Mouse (Mus musculus) E14TG2a.4 (cell line): ENCODE results near the gene Setd1b.

Source experiments
- H3K27me3 ChIP-seq: 2 replicates; pipeline ENCODE4 v1.6.1; 2014; ENCODE audit warnings: low read length, control low read depth; ENCODE audit not compliant: insufficient read depth
- H3K36me3 ChIP-seq: 2 replicates; pipeline ENCODE4 v1.6.1; 2014; ENCODE audit warnings: low read length, control low read depth; ENCODE audit not compliant: insufficient read depth
- H3K4me1 ChIP-seq: replicated peaks from 2 replicates; pipeline ENCODE4 v1.6.1; 2014; ENCODE audit warnings: low read depth, low read length, control low read depth
- H3K4me3 ChIP-seq: replicated peaks from 2 replicates; pipeline ENCODE4 v1.5.1; 2014; ENCODE audit warnings: mild to moderate bottlenecking, low read length
- H3K9me3 ChIP-seq: 2 replicates; pipeline ENCODE4 v1.6.1; 2014; ENCODE audit warnings: low read length, control low read depth
- CTCF ChIP-seq: conservative IDR thresholded peaks from 2 replicates; pipeline ENCODE4 v1.5.1; 2014; ENCODE audit warnings: low read length
- NANOG ChIP-seq: IDR thresholded peaks from 2 replicates; pipeline ENCODE4 v1.6.1; 2014; ENCODE audit warnings: borderline replicate concordance, low read length, mixed read lengths
- POU5F1 ChIP-seq: IDR thresholded peaks from 2 replicates; pipeline ENCODE4 v1.6.1; 2014; ENCODE audit warnings: low read length, borderline replicate concordance

The Setd1b gene

GRCm38 (mm10) chr5:123180390-123180789, 38.4 kb downstream of the Setd1b start:
- TF ChIP-seq POU5F1: no peak
- no peak for TF ChIP-seq CTCF
- TF ChIP-seq NANOG: no peak
- no peaks in the 10 kb centered on the region for H3K36me3 ChIP-seq
- H3K4me1 ChIP-seq: peaks cover 20% of the 10 kb centered on the region
- H3K9me3 ChIP-seq: peaks cover 5% of the 10 kb centered on the region; the same call in 1 of the 2 replicates
- H3K27me3 ChIP-seq: peaks cover 78% of the 10 kb centered on the region
- H3K4me3 ChIP-seq: no peak overlapping the region

- peaks cover 73% of the 10 kb centered on the region for H3K27me3 ChIP-seq
- no peak for TF ChIP-seq NANOG
- H3K4me3 ChIP-seq: no peak overlapping the region
- H3K4me1 ChIP-seq: peaks cover 13% of the 10 kb centered on the region
- H3K9me3 ChIP-seq: peaks cover 5% of the 10 kb centered on the region; the same call in 1 of the 2 replicates
- H3K36me3 ChIP-seq: no peaks in the 10 kb centered on the region
Measured at GRCm38 (mm10) chr5:123181536-123181935, 39.5 kb downstream of the Setd1b start.

GRCm38 (mm10) chr5:123182651-123183050, 40.7 kb downstream of the Setd1b start, which contains the start of gene Hpd:
Gene Hpd (minus strand): TSS chr5:123182727.
- Histone ChIP-seq H3K36me3 (no peaks in the 10 kb centered on the region), H3K9me3 (peaks cover 5% of the 10 kb centered on the region; the same call in 1 of the 2 replicates), H3K27me3 (peaks cover 64% of the 10 kb centered on the region), H3K4me3 (no peak within 1 kb of the TSS), H3K4me1 (peaks cover 13% of the 10 kb centered on the region)
- TF ChIP-seq CTCF (no peak), NANOG (no peak), POU5F1 (no peak)

- no peak for TF ChIP-seq POU5F1
- no peak for TF ChIP-seq NANOG
- TF ChIP-seq CTCF: no peak
- H3K27me3 ChIP-seq: peaks cover 33% of the 10 kb centered on the region
- peaks cover 8% of the 10 kb centered on the region for H3K4me1 ChIP-seq
- no peaks in the 10 kb centered on the region for H3K9me3 ChIP-seq
- no peaks in the 10 kb centered on the region for H3K36me3 ChIP-seq
- no peak overlapping the region for H3K4me3 ChIP-seq
Measured at GRCm38 (mm10) chr5:123185966-123186365, 44.0 kb downstream of the Setd1b start.

DNA sequence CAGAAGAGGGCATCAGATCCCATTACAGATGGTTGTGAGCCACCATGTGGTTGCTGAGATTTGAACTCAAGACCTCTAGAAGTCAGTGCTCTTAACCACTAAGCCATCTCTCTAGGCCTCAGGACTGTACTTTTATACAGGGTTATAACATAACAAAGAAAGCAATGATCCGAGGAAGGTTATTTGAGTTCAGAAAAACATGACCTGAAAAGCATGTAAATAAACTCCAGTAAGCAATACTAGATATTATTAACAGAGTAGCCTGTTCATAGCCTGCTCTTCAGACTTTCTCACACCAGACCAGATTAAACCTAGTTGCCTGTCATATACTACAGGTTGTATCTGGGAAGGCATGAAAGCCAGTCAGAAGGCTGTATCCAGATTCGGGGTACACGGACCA, 45.3 kb downstream of the Setd1b start:
- Histone ChIP-seq H3K27me3 (peaks cover 27% of the 10 kb centered on the region), H3K4me3 (no peak overlapping the region), H3K9me3 (no peaks in the 10 kb centered on the region), H3K4me1 (peaks cover 7% of the 10 kb centered on the region), H3K36me3 (no peaks in the 10 kb centered on the region)
- no peak for TF ChIP-seq POU5F1
- no peak for TF ChIP-seq CTCF
- TF ChIP-seq NANOG: no peak

DNA sequence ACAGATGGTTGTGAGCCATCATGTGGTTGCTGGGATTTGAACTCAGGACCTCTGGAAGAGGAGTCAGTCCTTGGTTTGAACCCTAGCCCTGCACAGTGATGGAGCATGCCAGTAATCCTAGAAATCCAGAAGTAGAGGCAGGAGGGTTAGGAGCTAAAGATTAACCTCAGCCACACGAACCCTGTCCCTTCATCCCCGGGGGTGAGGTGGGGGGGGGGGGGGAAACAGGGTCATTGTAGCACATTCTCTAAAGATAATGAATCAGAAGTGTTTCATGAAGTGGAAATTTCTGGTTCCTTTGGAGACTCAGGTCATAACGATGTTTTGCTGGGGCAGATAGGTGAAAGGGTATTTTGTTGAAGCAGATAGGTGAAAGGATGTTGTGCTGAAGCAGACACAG, 48.9 kb downstream of the Setd1b start:
- Histone ChIP-seq H3K9me3 (no peaks in the 10 kb centered on the region), H3K4me1 (peaks cover 3% of the 10 kb centered on the region), H3K4me3 (no peak overlapping the region), H3K36me3 (no peaks in the 10 kb centered on the region), H3K27me3 (peaks cover 16% of the 10 kb centered on the region)
- TF ChIP-seq NANOG (no peak), CTCF (no peak), POU5F1 (no peak)

DNA sequence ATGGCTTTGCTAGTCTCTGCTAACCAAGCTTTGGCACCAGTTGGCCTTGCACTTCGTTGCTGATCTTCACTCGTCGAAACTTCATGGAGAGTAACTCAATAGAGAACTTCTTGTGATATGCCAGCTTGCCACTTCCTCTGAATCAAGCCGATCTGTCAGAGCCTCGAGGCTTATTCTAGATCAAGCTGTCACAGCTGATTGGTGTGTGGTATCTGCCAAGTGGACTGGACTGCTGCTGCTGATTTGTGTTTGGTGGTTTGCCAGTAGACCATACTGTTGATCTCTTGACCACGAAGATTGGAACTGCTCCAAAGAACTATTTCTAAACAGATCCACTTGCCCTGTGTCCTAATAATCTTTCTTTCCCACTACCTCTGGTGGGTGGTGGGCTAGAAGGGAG, 49.4 kb downstream of the Setd1b start:
- no peaks in the 10 kb centered on the region for H3K36me3 ChIP-seq
- peaks cover 10% of the 10 kb centered on the region for H3K27me3 ChIP-seq
- TF ChIP-seq CTCF (no peak), POU5F1 (no peak), NANOG (no peak)
- H3K9me3 ChIP-seq: no peaks in the 10 kb centered on the region
- H3K4me1 ChIP-seq: peaks cover 7% of the 10 kb centered on the region
- no peak overlapping the region for H3K4me3 ChIP-seq

GRCm38 (mm10) chr5:123192606-123193150, 50.7 kb downstream of the Setd1b start:
- Histone ChIP-seq H3K4me1 (peaks cover 7% of the 10 kb centered on the region), H3K27me3 (peaks cover 10% of the 10 kb centered on the region), H3K9me3 (no peaks in the 10 kb centered on the region), H3K4me3 (no peak overlapping the region), H3K36me3 (no peaks in the 10 kb centered on the region)
- TF ChIP-seq CTCF (no peak), POU5F1 (no peak), NANOG (no peak)

DNA sequence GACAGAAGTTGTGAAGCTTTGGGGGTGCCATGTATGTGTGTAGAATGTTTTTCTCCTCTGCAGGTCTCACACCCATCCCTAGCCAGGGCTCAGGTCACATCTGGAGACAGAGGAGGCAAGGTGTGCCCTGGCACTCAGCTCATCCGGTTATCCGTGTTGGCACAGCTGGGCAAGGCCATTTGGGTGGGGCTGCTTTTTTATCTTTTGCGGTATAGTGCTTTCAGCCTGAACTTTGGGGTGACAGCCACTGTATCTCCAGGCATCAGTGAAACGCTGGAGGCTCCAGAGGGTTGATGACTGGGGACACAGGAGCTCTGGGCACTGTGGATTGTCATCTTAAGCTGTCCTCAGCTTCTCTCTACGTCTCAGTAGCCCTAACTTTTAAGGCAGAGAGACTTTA, 51.4 kb downstream of the Setd1b start:
- no peak overlapping the region for H3K4me3 ChIP-seq
- H3K36me3 ChIP-seq: no peaks in the 10 kb centered on the region
- no peaks in the 10 kb centered on the region for H3K9me3 ChIP-seq
- H3K27me3 ChIP-seq: peaks cover 10% of the 10 kb centered on the region
- TF ChIP-seq CTCF (no peak), NANOG (no peak), POU5F1 (no peak)
- H3K4me1 ChIP-seq: peaks cover 7% of the 10 kb centered on the region
